Mouse (Mus musculus) lung, adult 18-20 months (tissue): ENCODE results near the gene Kcna6.

Experiments used
- DNase-seq, 2 experiments: peaks; one replicate each; pipeline ENCODE4 v3.0.0; 2022; ENCODE audit warnings: mixed read lengths in 2 of 2

Gene Kcna6

GRCm38 (mm10) chr6:126732645-126733044 lies 7.8 kb downstream of the Kcna6 start:
- no peak for DNase-seq

DNA sequence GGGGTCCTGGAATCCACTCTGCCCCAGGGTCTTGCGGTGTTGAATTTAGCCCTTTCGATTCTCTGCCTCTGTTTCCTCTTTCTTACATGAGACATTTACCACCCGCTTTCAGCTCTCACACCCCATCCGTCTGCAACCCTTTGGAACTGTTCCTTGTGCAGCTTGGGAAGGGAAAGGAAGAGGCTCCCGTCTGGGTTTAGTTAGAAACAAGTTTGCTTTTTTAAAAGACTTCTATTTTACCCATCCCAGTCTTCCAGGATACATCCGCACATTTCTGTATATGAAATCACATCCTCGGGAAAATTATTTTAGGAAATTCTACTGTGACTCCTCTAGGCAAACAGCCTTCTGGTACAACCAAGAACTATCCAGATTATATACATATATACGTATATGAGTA lies 11.7 kb downstream of the Kcna6 start:
- no peak for DNase-seq

- no peak for DNase-seq
Measured at GRCm38 (mm10) chr6:126718423-126719087, 21.9 kb downstream of the Kcna6 start.

DNA sequence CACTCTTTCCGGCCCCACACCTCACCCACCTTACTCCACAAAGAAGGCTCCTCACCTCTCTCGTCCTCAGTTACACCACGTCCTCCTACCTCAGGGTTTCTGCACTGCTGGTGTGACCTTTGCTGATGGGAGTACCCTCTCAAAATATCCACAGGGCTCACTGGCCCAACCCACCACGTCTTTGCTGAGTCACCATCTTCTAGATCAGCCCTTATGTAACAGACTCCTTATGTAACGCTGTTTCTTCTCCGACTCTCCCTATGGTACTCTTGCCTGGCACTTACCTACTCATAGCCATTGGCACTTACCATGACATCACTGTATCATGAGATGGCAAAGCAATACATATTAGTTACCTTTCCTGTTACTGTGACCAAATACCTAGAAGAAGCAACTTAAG lies 27.9 kb downstream of the Kcna6 start:
- peak; percentile 18 to 22 for DNase-seq

- DNase-seq: peak; percentile 23 to 54
Measured at GRCm38 (mm10) chr6:126705936-126706335, 34.5 kb downstream of the Kcna6 start.

GRCm38 (mm10) chr6:126704430-126704829 lies 36.0 kb downstream of the Kcna6 start:
- no peak for DNase-seq

DNA sequence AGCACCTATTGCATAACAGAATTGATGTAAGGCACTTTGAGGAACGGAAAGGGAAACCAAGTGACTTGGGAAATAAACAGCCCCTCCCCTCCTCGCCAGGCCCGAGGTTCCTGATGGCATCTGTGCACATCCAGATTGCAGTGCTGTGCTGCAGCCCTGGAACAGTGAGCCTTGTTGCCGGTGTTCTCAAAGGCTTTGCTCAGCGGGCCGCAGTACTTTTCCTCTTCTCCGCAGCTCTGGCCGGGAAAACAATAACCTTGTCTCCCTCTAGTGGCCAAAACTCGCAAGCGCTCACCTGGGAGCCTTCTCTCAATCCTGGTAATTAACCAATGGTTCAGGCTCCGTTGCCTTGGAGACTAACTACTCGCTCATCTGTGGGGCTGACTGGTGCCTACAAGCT lies 38.4 kb downstream of the Kcna6 start:
- peak; percentile 54 to 62 for DNase-seq

GRCm38 (mm10) chr6:126701196-126701595 lies 39.3 kb downstream of the Kcna6 start:
- DNase-seq: no peak

DNA sequence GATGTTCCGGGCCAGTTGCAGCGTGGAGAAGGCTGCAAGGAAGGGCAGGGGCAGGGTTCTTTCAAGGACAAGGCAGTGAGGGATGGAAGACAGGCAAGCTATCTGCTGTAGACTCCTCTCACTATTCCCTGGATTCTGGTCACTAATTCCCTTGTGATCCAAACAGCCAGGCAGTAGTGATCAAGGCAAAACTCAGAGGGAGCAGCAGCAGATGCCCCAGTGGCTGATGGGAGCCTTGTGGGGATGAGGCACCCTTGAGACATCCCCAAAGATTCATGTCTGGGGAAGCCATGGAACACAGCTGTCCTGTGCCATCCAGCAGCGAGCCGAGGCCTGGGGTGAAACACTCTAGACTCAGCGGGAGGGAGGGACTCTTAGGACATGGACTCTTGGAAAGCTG lies 40.5 kb downstream of the Kcna6 start:
- DNase-seq: no peak

GRCm38 (mm10) chr6:126687120-126687519 lies 53.4 kb downstream of the Kcna6 start:
- DNase-seq: no peak

- no peak for DNase-seq
Measured at GRCm38 (mm10) chr6:126685135-126685534, 55.3 kb downstream of the Kcna6 start.

- DNase-seq: no peak
Measured at GRCm38 (mm10) chr6:126678961-126679360, 61.5 kb downstream of the Kcna6 start.

DNA sequence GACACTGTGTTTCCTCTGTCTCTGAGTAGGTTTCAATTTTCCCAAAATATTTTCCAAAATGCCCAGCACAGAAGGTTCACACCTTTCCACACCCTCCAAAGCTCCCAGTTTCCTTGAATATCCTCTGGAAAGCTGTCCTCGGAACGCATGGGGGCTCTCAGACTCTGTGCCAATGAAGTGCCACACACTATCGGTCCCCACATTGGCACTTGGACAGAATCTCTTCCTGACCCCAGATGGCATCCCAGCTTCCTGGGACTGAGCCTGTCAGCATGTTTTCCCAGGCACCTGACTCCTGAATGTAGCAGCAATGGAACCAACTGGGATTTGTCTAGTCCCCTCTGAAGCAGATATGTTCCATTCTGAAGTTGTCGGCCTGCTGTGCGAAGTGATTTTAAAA lies 73.5 kb downstream of the Kcna6 start:
- no peak for DNase-seq

GRCm38 (mm10) chr6:126666091-126666490 lies 74.4 kb downstream of the Kcna6 start:
- DNase-seq: no peak

- no peak for DNase-seq
Measured at GRCm38 (mm10) chr6:126664569-126664968, 75.9 kb downstream of the Kcna6 start.
